Mouse (Mus musculus) liver, adult (tissue): ENCODE measurements around the gene Jtb.
A peak's percentile ranks its signal among the peaks of the same experiment; 100 is the strongest.

Experiments
- GATA4 ChIP-seq: IDR thresholded peaks from 2 replicates; pipeline ENCODE4 v1.6.1; 2014; ENCODE audit warnings: mild to moderate bottlenecking, low read length; ENCODE audit not compliant: insufficient replicate concordance

The Jtb gene

DNA sequence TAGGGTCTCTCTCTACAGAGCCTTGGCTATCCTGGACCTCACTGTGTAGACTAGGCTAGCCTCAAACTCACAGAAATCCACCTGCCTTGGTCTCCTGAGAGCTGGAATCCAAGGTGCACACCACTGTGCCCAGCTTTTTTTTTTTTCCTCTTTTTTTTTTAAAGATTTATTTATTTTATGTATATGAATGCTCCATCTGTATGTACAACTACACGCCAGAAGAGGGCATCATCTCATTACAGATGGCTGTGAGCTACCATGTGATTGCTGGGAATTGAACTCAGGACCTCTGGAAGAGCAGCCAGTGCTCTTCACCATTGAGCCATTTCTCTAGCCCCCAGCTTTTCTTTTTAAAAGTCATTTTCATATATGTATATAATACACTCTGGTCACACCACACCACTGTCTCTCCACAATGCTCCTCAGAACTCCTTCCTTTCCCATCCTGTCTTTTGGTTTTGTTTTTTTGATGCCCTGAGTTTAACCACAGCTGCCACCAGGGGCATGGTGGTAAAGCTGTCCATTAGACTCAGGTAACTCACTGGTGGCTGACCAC lies 15.5 kb upstream of the Jtb start:
- no peak for TF ChIP-seq GATA4

GRCm38 (mm10) chr3:90220088-90220487 lies 11.3 kb upstream of the Jtb start:
- no peak for TF ChIP-seq GATA4

DNA sequence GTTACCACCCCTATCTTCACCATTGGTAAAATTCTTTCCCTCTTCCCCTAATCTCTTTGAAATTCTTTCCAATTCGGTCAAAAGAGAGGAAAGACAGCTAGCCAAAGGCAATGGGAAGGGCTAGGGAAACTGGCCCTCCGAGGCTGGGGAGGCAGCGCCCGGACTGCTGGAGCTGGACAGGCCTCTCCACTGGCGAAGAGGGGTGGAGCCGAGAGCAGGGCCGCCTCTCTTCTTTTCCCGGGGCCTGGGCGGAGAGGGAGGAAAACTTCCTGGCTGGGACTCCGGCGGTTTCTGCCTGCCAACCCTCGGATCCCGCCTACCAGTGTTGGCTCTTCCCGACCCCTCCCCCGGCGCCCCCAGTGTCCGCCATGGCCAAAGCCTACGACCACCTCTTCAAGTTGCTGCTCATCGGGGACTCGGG lies 10.9 kb upstream of the Jtb start:
- no peak for TF ChIP-seq GATA4

DNA sequence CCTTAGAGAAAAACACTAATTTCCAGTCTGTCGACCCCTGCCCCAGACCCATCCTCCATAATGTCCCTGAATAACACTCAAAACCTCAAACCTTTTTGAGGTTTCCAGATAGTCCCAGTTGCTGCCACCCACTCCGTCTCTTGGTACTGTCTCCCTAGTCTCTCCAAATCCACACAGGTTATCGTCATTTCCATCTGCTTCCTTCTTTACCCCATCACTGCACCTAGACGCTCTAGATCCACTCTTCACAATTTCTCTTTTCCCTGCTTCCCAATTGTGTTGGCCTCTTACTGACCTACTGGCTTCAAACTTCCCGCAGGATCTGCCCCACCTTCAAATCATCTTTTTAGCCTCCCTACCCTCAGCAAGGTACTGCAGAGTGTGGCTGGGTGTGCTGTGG lies 10.3 kb upstream of the Jtb start:
- TF ChIP-seq GATA4, result no peak

DNA sequence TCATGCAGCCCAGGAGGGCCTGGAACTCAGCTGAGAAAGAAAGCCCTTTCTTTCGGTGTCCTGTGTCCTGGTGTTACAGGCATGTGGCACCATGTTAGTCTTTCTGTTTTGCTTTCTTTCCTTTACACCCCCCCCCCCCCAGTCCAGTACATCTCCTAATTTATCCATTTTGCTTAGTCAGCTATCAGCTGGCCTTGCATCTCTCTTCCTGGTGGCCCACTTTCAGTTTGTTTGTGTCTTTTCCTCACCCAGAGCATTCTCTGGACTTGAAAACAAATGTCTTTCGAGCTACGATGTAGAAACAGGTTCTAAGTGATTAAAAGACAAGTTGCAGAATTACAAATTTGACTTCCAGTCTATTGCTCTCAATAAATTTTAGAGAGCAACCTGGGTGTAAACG lies 8.9 kb upstream of the Jtb start:
- no peak for TF ChIP-seq GATA4

DNA sequence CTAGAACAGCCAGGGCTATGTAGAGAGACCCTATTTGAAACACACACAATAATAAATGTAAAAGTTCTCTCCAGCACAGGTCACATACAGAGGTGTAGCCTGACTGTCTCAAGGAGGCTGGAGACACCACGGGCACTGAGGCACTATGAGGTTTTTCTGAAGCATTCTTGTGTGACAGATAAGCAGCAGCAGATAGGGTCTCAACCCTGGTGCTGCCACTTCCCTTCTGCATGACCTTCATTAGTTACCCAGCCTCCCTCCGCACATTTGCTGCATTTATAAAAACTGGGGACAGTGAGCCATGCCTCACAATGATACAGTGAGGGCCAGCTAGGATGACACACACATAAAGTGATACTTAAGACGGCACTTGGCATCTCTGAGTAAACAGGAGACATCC lies 8.5 kb upstream of the Jtb start:
- TF ChIP-seq GATA4, result no peak

GRCm38 (mm10) chr3:90224331-90224730 lies 7.1 kb upstream of the Jtb start:
- no peak for TF ChIP-seq GATA4

- no peak for TF ChIP-seq GATA4
Observed at GRCm38 (mm10) chr3:90231075-90231474, 322 bp upstream of the Jtb start.

DNA sequence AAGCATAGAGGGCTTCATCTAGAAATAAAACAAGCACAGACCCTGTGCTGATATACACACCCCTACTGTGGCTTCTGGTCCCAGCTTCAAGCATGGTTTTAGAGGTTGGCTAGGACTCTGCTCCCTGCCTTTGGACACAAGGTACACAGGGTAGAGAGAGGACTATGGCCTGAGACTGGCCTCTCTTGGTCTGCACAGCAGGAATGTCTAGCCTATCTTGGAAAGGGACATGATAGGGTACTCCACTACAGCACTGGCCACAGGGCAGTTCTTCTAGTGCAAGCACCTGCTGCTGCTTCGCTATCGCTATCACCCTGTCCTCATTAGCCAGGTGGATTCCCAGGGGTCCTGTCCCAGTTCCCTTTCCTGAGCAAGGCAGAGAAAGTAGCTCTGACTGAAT lies 9.9 kb downstream of the Jtb start:
- TF ChIP-seq GATA4, result no peak

GRCm38 (mm10) chr3:90241669-90242358 lies 10.4 kb downstream of the Jtb start:
- no peak for TF ChIP-seq GATA4

DNA sequence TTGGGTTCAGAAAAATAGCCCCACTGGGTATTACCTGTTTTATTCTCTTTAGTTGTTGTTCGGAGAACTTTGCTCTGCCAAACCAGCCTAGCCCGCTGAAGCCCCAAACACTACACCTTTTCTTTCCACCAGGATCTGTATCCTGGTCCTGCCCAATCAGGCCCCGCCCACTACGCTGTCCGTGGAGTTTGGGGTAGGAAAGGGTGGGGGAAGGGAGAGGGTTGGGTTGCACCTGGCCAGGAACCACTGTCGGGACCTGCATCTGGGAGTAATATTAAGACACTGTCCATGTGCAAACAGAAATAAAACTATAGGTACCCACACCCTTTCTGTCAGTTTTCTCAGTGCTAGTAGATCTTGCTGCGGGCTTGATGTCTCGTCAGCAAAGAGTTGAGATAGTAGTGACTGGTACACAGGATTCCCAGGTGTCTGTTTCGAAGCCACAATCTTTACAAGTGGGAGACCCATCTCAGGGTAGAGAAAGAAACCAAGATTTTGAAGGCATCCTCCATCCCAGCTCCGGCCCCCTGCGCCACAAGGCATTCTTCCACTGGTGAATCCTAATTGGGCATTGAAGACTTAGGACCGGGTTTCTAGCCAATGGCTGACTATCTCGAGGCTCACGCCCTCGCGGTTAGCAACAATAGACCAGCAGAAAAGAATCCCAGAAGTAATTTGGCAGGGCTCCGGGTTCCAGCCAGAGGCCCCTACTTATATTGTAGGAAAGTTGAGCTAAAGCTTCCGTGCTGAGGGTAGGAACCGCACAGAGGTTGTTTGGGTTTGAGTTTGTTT lies 11.8 kb downstream of the Jtb start, which contains the start of gene Creb3l4:
TSS of gene Creb3l4 (minus strand) at position 529 of the 792 bp plus-strand sequence.
- no peak for TF ChIP-seq GATA4

DNA sequence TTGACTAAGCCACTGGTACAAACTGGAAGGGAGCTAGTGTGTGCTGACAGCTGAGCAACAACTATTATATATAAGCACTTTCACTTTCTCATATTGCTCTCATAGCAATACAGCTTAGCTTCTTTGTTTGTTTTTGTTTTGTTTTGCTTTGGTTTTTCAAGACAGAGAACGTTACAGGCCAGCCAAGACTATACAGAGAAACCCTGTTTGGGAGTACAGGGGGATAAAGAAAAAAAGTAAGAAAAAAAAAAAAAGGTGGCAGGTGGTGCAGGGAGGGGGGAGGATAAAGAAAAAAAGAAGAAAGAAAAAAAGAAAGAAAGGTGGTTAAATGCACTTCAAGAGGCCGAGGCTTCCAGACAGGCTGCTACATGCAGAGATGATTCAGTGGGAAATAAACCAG lies 14.0 kb downstream of the Jtb start:
- TF ChIP-seq GATA4, result no peak

- TF ChIP-seq GATA4, result no peak
Observed at GRCm38 (mm10) chr3:90247630-90247959, 16.2 kb downstream of the Jtb start.

DNA sequence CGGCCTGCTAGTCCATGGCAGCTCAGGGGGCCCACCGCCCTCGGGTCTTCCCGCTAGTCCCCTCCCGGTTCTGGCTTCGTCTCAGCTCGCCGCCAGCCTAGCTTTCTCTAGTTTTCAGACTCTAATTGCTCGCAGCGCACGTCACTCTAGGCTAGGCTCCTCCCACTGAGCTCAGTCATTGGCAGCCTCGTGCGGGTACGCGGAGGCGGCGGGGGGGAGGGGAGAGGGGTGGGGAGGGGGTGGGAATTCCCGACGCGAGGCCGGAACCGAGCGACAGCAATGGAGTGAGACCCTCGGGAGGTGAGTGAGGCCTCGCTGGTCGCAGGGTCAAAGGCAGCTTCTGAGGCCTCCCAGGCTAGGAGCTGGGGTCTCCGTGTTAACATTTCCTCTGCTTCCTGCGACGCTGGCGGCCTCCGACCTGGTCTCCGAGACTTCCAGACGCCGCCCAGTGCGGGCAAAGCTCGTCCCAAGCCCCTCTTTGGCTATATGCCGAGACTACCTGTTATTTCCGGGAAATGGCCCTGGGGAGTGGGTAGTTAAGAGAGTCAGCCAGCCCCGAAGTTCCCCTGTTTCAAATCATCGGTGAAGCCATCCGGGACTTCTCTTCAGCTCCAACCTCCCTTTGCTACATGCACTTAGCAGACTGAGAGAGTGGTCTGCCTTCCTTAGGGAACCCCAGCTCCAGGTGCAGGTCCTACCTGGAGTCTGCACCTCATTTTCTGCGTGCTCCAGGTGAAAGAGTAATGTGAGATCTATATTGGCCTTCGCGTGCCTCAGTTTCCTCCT lies 16.8 kb downstream of the Jtb start, which contains the start of gene Slc39a1:
TSS of gene Slc39a1 (plus strand) at position 213 of the 786 bp plus-strand sequence.
- no peak for TF ChIP-seq GATA4

DNA sequence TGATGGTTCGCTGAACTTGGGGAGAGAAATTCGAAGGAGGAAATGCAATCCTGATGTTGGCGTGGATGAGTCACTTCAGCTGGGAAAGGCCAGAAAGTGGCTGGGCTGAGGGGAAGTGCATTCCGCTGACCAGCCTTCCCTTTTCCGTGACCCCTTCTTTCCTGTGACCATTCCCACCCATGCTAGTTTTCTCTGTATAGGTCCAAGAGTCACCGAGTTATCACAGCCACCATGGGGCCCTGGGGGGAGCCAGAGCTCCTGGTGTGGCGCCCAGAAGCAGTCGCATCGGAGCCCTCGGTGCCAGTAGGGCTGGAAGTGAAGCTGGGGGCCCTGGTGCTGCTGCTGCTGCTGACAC lies 17.3 kb downstream of the Jtb start:
- peak; percentile 65; the same call in 1 of the 2 replicates for TF ChIP-seq GATA4
